Mouse (Mus musculus) CD4-positive, CD25-positive, alpha-beta regulatory T cell, adult 2 months (primary cell): Measurements from ENCODE around the gene Trpc4.

Experiments
- DNase-seq: peaks from one replicate; pipeline ENCODE4 v3.0.0-alpha.2; 2012; ENCODE audit warnings: low read depth, low spot score

Gene Trpc4

DNA sequence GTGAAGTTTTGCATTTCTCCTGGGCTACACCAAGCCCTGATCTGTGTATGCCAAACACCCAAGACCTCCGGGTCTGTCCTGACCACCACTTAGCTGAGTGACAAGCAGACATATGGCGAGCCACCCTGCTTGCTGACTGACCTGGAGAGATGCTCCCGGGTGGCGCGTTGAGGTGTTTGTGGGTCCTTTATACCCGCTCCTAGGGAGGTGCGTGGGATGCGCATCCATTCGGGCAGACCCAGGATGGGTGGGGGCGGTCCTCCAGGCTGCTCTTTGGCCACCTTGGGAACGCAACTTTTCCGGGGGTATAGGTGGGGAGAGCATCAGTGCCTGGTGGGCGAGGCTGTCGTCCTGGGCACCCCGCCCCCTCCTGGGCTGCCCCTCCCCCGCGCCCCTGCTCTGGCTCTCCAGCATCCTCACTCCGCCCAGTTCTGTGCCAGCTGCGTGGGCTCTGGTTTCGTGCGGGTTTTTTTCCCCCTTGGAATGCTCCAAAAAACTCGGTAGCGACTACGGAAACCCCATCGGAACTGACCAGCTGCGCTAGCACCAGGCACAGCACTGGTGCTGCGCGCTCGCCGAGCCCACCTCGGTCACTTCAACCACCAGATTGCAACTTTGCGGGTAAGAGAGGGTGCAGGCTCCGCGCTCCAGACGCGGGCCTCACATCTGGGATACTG is at the start of gene Trpc4:
Trpc4 (plus strand) TSS at position 397 of the 677 bp plus-strand sequence.
- DNase-seq: no peak

- DNase-seq: no peak
Measured at GRCm38 (mm10) chr3:54111489-54111888, 44.3 kb upstream of the Trpc4 start.

GRCm38 (mm10) chr3:54135376-54135775 is 20.5 kb upstream of the Trpc4 start:
- DNase-seq: no peak

- no peak for DNase-seq
Measured at GRCm38 (mm10) chr3:54141376-54141775, 14.5 kb upstream of the Trpc4 start.

- DNase-seq: no peak
Measured at GRCm38 (mm10) chr3:54154844-54155638, 794 bp upstream of the Trpc4 start.

DNA sequence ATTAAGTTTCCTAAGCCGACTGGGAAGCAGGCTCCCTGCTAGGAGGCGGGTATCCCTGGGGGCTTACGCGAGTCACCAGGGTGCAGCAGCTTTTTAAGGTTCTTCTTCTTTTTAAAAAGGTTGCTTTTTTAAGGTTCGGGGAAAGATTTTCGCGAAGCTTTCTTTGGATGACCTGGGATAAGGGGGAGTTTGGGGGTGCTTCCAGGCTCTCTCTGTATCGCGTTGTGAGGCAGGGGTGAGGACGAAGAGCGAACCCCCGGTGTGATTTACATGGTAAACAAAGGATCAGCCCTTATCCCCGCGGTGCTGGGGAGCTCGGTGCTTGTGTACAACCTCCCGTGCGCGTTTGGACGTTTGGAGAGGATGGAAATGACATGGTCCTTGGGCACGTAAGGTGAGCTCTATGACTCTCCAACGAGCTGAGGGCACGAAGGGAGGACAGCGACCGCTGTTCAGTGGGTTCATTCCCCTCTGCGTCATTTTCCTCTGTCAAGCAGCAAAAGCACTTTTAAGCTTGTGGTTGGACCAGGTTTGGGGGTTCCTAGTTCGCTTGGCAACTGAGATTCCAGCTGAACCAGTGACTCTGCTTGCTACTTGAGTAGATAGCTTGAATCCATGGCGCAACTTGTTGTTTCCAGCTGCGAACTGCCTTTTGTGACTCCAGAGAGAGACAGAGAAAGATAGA is 623 bp downstream of the Trpc4 start:
- no peak for DNase-seq

- DNase-seq: no peak
Measured at GRCm38 (mm10) chr3:54170701-54171100, 14.9 kb downstream of the Trpc4 start.

GRCm38 (mm10) chr3:54177296-54177695 is 21.5 kb downstream of the Trpc4 start:
- DNase-seq: no peak

GRCm38 (mm10) chr3:54190932-54191668 is 35.3 kb downstream of the Trpc4 start:
- no peak for DNase-seq

GRCm38 (mm10) chr3:54201231-54201630 is 45.4 kb downstream of the Trpc4 start:
- DNase-seq: no peak

DNA sequence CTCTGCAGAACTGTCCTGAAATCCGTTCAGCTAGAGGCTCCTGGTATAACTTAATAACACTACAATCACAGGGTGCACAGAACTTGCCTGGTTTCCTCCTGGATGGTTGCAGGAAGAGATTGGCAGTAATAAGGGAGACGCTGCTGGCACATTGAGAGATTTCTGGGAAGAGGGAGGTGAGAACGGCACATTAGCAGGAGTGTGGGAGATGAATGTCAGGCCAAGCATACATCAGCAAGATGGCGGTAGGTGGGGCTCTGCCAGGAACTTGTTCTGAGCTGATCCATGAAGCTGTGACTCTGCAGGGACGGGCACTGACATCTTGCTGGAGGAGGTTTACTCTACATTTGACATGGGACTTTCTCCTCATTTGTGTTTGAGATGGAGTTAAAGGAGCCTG is 48.6 kb downstream of the Trpc4 start:
- no peak for DNase-seq

- DNase-seq: no peak
Measured at GRCm38 (mm10) chr3:54210112-54210511, 54.3 kb downstream of the Trpc4 start.

GRCm38 (mm10) chr3:54211441-54211840 is 55.6 kb downstream of the Trpc4 start:
- no peak for DNase-seq

DNA sequence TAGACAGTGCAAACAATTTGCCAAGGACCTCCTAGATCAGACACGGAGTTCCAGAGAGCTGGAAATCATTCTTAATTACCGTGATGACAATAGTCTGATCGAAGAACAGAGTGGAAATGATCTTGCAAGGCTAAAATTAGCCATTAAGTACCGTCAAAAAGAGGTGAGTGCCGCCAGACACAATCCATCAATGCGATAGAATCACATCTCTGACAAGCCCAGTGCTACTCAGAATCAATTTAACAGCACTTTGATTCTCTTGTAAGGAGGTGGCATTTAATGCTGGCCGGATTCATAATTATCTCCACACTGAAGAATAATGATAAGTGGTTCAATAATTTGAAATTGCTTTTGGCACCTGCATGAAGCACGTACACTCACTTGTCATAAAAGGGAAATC is 66.7 kb downstream of the Trpc4 start:
- no peak for DNase-seq

DNA sequence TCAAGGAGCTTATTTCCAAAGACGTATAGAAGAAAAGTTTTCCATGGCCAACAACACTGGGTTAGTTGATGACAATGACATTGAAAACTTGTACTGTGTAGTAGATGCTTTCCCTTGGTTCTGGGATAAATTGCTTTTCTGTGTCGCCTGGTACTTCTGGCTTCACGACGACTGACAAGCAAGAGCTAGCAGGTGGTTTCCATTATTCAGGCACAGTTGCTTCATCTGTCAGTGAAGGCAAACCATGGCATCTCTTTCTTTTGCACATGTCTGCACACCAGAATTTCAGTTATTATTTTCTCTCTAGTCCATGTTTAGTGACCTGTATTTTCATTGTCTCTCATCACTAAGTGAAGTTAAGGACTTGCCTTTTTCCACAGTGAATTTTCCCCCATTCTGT is 72.6 kb downstream of the Trpc4 start:
- DNase-seq: no peak

GRCm38 (mm10) chr3:54238891-54239290 is 83.1 kb downstream of the Trpc4 start:
- no peak for DNase-seq

DNA sequence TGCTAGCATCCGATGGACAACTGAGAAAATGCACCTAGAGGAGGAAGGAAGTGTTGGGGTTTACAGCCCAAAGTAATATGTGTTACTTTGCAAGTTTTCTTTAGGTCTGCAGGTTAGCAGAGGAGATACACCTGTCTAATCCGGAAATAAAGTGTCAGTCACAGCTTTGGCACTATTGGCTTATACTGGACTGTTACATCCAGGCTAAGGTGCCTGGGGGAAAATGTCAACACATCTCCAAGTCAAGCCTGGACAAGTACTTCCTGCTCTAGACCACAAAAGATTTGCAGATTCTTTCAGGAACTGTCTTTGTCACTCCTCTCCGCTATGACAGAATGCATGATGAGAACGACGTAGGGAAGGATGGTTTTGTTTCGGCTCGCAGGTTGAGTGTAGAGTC is 83.6 kb downstream of the Trpc4 start:
- DNase-seq: no peak

DNA sequence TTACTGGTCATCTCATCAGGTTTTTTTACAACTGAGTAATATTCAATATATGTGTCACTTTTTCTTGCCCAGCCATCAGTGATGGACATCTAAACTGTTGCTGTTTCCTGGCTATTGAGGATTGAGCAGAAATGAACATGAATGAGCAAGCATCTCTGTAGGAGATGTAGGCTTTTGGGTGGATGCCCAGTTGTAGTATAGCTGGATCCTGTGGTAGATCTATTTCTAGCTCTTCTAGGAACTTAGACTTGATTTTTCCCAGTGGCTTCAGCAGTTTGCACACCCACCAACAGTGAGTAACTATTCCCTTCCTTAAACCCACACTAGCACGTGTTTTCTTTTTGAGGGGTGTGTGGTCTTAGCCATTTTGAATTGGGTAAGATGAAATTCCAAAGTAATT is 87.3 kb downstream of the Trpc4 start:
- no peak for DNase-seq

GRCm38 (mm10) chr3:54244729-54245465 is 89.1 kb downstream of the Trpc4 start:
- no peak for DNase-seq

DNA sequence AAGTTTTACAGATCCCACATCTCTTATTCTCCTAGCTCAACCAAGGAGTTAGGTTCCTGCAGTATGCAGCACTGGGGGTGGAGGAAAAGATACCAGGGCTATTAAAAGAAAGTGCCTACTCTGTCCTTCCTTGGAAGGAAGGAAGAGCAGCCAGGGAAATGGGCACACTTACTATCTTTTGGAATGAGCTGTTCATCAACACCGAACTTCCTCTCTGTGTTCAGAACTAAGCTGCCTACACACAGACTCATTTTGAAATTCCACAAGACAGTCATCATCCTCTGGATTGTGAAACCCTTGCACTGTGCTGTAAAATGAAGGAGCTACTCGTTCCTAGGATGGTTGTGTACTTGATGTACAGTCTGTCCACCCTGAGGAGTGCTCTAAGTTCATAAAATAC is 90.6 kb downstream of the Trpc4 start:
- no peak for DNase-seq

DNA sequence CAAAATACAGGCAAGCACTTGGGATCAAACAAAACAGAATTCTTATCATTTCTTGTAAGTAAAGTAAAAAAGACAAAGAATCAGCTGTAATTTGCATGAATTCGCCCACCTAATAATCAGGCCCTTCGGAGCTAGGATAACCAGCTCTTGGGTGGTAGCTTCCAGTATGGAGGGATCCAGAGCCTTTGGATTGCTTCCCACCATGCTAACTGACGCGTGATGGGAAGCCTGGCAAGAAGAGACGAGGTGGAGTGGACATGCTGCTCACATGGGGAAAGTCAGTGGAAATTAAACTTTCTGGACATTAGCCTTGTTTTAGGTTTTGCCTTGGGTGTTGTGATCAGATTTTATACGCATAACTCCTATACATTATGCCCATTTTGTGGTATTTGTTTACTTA is 93.5 kb downstream of the Trpc4 start:
- no peak for DNase-seq
